Mouse (Mus musculus): ENCODE data around the gene Cpt1a.

Gene Cpt1a

GRCm38 (mm10) chr19:3322261-3322969, at the start of gene Cpt1a:
Gene Cpt1a, plus strand, starts transcription at chr19:3322334.
- DNase-seq, result peak; percentile 18

GRCm38 (mm10) chr19:3273331-3273730, 48.8 kb upstream of the Cpt1a start:
- no peak for DNase-seq

GRCm38 (mm10) chr19:3275744-3276365, 46.3 kb upstream of the Cpt1a start:
- DNase-seq, result no peak

GRCm38 (mm10) chr19:3281886-3282285, 40.2 kb upstream of the Cpt1a start:
- DNase-seq, result no peak

- peak; percentile 94 for DNase-seq
Observed at GRCm38 (mm10) chr19:3282572-3283467, 39.3 kb upstream of the Cpt1a start, which contains the start of the genes Mrpl21 and Ighmbp2. Gene Mrpl21, plus strand, starts transcription at chr19:3282901. Gene Ighmbp2, minus strand, starts transcription at chr19:3283017.

- DNase-seq, result no peak
Observed at GRCm38 (mm10) chr19:3289006-3289405, 33.1 kb upstream of the Cpt1a start.

- no peak for DNase-seq
Observed at GRCm38 (mm10) chr19:3292028-3292427, 30.1 kb upstream of the Cpt1a start.

GRCm38 (mm10) chr19:3292993-3293392, 29.1 kb upstream of the Cpt1a start:
- DNase-seq, result no peak

GRCm38 (mm10) chr19:3295245-3295644, 26.9 kb upstream of the Cpt1a start:
- DNase-seq, result no peak

- no peak for DNase-seq
Observed at GRCm38 (mm10) chr19:3297034-3297433, 25.1 kb upstream of the Cpt1a start.

GRCm38 (mm10) chr19:3297775-3298174, 24.4 kb upstream of the Cpt1a start:
- no peak for DNase-seq

GRCm38 (mm10) chr19:3304017-3304416, 18.1 kb upstream of the Cpt1a start:
- DNase-seq, result no peak

GRCm38 (mm10) chr19:3307175-3307949, 14.8 kb upstream of the Cpt1a start:
- DNase-seq, result no peak

GRCm38 (mm10) chr19:3319341-3319740, 2.8 kb upstream of the Cpt1a start:
- no peak for DNase-seq

- DNase-seq, result no peak
Observed at GRCm38 (mm10) chr19:3320086-3320485, 2.0 kb upstream of the Cpt1a start.

GRCm38 (mm10) chr19:3320801-3321200, 1.3 kb upstream of the Cpt1a start:
- DNase-seq, result no peak

- no peak for DNase-seq
Observed at GRCm38 (mm10) chr19:3321617-3322016, 517 bp upstream of the Cpt1a start.

- peak; percentile 20 for DNase-seq
Observed at GRCm38 (mm10) chr19:3323201-3323621, 1.1 kb downstream of the Cpt1a start.

GRCm38 (mm10) chr19:3323753-3324270, 1.7 kb downstream of the Cpt1a start:
- peak; percentile 21 for DNase-seq

- peak; percentile 8 for DNase-seq
Observed at GRCm38 (mm10) chr19:3324271-3324811, 2.2 kb downstream of the Cpt1a start.

GRCm38 (mm10) chr19:3324931-3325711, 3.0 kb downstream of the Cpt1a start:
- peak; percentile 49 for DNase-seq

Measured in cerebellum, adult 11-12 months (tissue).